Mouse (Mus musculus) left cerebral cortex, postnatal 36 days (tissue): ENCODE data around the gene Ugt1a6b. TPM values are rescaled to one million over a fixed set of nuclear protein-coding genes. Genes with fewer than 3 reads are reported as not detected.
"Not testable (repeated sequence)": the region's sequence is repeated elsewhere in the genome, so short reads cannot be mapped to it uniquely, and the experiment has no call there.

Experiments
- DNase-seq, 2 experiments: peaks; one replicate each; pipeline ENCODE4 v3.0.0; 2021 to 2022; ENCODE audit warnings: low spot score in 2 of 2, mixed read lengths in 1 of 2
- intact Hi-C: fragments of 180-260 bp; cut with DNase I; formaldehyde crosslinking; loops from one replicate; pipeline ENCODE4 v1.15.1; 2025
- total RNA-seq, 2 experiments: library from RNA; stranded (reverse); gene quantifications; 2 replicates each; pipeline ENCODE4 v1.2.3; 2021

Ugt1a6b gene
- total RNA-seq = under 1 TPM in 1 of 2 experiments, not detected in 1; 0.22 TPM

- intact Hi-C loops = not testable (repeated sequence)
Measured at GRCm38 (mm10) chr1:88103019-88103418, at the start of gene Ugt1a6b. Gene Ugt1a6b (plus strand): TSS chr1:88103252.

GRCm38 (mm10) chr1:88055088-88055487 is 48.0 kb upstream of the Ugt1a6b start, which contains the start of gene Ugt1a10:
Gene Ugt1a10 (plus strand): TSS chr1:88055388.
- intact Hi-C loops = no loop called here
- DNase-seq = no peak

More at GRCm38 (mm10) chr1:88103019-88103418, at the start of gene Ugt1a6b:
- DNase-seq = not testable (repeated sequence)

DNA sequence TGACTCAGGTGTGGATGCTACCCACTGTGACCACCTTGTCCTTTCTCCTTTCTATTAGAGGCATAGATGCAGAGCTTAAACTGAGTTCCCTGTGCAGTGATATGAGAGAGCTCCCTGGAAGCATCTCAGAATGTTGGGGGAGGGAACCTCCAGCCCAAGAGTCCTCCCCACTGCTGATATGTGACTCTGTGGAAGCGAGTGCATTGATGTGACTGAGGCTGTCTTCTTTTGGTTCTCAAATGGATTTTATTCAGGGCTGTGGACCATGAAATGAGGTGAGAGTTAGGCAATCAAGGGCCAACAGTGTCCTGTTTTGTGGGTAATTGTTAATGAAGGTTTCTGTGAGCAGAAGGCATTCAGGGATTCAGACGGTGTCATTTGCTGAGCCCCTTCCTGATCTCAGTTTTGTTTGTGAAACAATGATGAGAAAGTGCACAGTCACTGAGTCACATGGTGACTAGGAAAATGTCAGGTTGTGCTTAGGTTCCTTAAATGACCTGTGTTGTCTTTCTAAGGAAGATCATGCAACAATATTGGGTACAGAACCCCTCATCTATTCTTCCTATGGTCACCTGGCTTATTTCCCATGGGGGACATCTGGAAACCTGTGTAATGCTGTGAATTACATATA is 36.5 kb upstream of the Ugt1a6b start:
- intact Hi-C loops, DNase-seq: not testable (repeated sequence)

DNA sequence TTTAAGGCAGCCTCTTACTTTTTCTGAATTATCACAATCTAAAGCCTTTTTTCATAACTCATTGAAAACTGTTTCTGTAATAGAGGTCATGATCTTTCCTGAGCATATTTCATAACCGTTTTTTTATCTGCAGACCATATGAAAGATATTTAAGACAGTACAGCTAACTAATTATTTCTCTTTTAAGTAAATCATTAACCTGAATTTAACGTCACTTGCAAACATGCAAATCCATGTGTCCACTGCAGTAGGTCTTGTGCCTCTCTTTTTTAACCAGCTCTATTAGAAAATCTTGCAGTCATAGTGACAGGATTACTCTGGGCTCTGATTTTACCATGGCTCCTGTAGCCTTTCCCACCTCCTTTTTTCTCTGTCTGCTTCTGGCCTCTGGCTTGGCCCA is 32.6 kb upstream of the Ugt1a6b start, which contains the start of gene Ugt1a9:
Gene Ugt1a9 (plus strand): TSS at position 306 of the 400 bp plus-strand sequence.
- DNase-seq = no peak
- intact Hi-C loops = no loop called here

- intact Hi-C loops = no loop called here
- no peak for DNase-seq
Measured at GRCm38 (mm10) chr1:88070902-88071301, 32.1 kb upstream of the Ugt1a6b start.

GRCm38 (mm10) chr1:88074471-88074870 is 28.6 kb upstream of the Ugt1a6b start:
- DNase-seq = no peak
- intact Hi-C loops = no loop called here

GRCm38 (mm10) chr1:88077128-88077527 is 25.9 kb upstream of the Ugt1a6b start:
- intact Hi-C loops = no loop called here
- DNase-seq = no peak

GRCm38 (mm10) chr1:88081670-88082069 is 21.4 kb upstream of the Ugt1a6b start:
- intact Hi-C loops = no loop called here
- DNase-seq = no peak

GRCm38 (mm10) chr1:88086125-88086524 is 16.9 kb upstream of the Ugt1a6b start:
- DNase-seq = no peak
- intact Hi-C loops = no loop called here

DNA sequence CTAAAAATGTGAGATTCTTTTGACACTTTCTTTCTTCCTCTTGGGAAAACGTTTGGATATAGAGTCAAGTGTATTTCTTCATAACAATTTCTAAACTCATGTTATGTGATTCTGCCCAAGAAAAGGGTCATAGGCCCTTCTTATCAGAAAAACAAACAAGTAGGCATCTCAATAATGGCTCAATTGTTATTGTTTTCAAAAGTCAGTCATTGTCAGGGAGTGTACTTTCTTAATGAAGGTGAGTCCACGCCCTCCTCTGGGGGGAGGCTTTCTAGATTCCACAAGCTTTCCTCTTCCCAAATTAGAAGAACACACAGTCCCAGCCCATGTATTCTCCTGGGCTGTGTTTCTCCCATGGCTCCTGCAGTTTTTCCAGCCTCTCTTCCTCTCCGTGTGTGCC is 15.5 kb upstream of the Ugt1a6b start, which contains the start of gene Ugt1a8:
Gene Ugt1a8 (plus strand): TSS at position 301 of the 400 bp plus-strand sequence.
- DNase-seq = no peak
- intact Hi-C loops = no loop called here

GRCm38 (mm10) chr1:88092341-88092740 is 10.7 kb upstream of the Ugt1a6b start:
- intact Hi-C loops = no loop called here

GRCm38 (mm10) chr1:88094270-88094676 is 8.8 kb upstream of the Ugt1a6b start:
- DNase-seq, intact Hi-C loops: not testable (repeated sequence)

More at GRCm38 (mm10) chr1:88092341-88092740, 10.7 kb upstream of the Ugt1a6b start:
- no peak for DNase-seq

GRCm38 (mm10) chr1:88094941-88095492 is 8.0 kb upstream of the Ugt1a6b start, which contains the start of gene Ugt1a7c:
Gene Ugt1a7c (plus strand): TSS chr1:88095062.
- intact Hi-C loops = no loop called here
- DNase-seq = no peak

DNA sequence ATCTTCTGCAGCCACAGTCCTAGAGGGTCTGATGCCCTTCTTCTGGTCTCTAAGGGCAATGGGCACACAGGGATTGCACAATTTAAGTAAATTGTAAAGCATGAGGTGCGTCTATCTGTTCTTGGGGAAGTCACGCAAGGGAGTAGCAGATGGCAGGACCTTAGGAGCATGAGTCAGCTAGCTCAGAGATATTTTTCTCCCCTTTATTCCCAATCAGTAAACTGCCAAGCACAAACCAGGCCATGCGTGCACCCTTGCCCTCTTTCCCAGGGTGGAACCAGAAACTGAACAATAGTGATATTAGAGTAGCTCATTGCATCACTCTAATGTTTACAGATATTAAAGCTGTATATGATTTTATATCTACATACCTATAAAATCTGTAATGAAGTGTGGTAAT is 4.5 kb upstream of the Ugt1a6b start:
- DNase-seq, intact Hi-C loops: not testable (repeated sequence)

GRCm38 (mm10) chr1:88099691-88100090 is 3.4 kb upstream of the Ugt1a6b start:
- DNase-seq, intact Hi-C loops: not testable (repeated sequence)

- DNase-seq, intact Hi-C loops: not testable (repeated sequence)
Measured at GRCm38 (mm10) chr1:88103697-88104468, 831 bp downstream of the Ugt1a6b start.

DNA sequence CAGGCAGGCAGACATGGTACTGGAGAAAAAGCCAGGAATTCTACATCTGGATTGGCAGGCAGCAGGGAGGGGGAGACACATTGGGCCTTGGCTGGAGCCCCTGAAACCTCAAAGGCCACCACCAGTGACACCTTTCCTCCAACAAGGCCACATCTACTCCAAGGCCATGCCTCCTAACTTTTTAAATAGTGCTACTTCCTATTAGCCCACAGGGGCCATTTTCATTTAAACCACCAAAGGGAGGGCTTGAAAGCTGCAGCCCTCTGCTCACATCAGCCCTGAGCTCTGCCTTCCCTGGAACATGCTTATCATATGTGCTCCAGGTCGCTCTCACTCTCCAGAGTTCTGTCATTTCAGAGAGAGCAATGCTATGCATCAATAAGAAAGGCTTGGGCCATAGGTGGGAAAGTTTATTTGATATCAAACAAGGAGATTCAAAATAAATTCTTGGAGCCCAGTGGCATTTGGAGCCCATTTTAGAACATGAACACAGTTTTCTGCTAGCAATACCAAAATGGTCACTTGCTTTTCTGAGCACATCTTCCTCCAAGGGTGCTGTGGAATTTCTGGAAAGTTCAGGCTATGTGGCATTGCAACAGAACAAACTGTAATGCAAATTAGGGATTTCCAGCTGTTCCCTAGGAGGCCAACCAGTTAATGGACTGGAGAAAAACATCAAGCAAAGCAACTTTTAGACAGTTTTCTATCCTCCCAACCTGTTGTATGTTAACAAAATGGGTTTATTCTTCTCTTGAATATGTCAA is 1.8 kb downstream of the Ugt1a6b start:
- intact Hi-C loops = no loop called here
- DNase-seq = no peak

DNA sequence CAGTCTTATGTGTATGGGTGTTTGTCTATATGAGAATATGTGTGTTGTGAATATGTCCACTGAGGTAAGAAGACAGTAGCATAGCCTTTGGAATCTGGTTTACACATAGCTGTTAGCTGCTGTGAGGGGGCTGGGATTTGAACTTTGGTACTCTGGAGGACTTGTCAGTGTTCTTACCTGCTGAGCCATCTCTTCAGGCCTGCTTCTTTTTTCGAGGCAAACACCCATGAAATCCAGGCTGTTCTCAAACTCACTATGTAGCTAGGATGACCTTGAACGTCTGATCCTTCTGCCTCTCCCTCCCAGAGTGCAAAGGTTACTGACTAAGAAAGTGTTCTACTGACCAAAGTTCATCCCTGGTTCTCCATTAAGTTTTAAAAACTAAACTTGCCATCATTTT is 2.6 kb downstream of the Ugt1a6b start:
- intact Hi-C loops = no loop called here

DNA sequence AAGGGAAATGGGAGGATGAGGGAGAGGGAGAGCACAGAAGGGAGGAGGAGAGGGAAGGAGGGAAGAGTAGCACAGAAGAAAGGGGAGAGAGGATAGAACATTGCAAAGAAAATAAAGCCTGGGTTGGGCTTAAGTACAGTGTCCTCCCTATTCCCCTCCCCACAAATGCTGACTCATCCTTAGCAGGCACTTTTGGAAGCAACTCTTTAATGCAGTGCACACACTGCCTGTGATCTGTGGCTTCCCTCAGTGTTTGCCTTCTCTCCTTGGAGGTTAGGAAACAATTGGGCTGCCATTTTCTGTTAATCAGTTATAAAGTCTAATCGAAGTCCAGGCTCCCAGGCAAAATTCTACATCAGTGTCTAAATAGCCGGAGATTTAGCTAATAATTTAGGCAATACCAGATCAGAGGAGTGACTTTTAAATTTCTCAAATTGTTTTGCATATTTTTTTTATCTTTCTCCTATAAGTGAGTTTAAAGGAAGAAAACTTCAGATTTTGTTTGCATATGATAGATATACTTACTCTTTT is 6.0 kb downstream of the Ugt1a6b start:
- DNase-seq, intact Hi-C loops: not testable (repeated sequence)

More for the DNA sequence above, 2.6 kb downstream of the Ugt1a6b start:
- DNase-seq = no peak
